Comparison of ENCODE assay signal across 26 mouse cellular contexts in the genomic region with DNA sequence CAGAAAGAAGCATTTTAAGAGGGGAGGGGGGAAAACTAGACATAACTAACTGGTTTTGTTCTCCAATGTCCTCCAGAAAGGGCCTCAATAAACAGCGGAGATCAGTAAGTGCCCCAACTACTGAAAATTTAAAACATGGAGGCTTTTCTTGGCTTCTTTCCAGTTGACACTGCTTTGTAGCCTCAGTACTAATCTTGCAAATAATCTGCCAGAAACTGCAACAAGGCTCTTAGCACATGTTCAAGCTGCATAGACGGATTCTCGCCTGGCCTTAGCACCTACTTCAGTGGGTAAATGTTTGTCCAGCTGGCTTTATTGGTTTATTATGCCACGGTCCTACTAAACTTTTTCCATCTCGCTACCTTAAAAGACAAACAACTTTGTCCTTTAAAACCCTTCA.
DNase-seq lines count a peak whose midpoint lies in the region; ATAC-seq and TF ChIP-seq lines count a peak whose summit lies in the region.
"Had no signal": no experiment of that assay in that cellular context is flagged by ENCODE, and none has a peak within 500 bp of the region (broad histone marks: within the 10 kb centered on the region; RNA-seq: fewer than 3 reads in every experiment).

No protein-coding gene starts in this region.

- ATAC-seq in forebrain, embryonic 13.5 days = 0 out of 2 replicates have a peak, but pooled peaks have one; percentile 27
- no peak for ATAC-seq in forebrain, embryonic 15.5 days (replicated peaks)
- ATAC-seq in lung, embryonic 14.5 days (ENCODE audit: insufficient read depth) = peak; percentile 82
- no peak for ATAC-seq in midbrain, embryonic 14.5 days (ENCODE audit: low FRiP score, low TSS enrichment)
- ATAC-seq in midbrain, embryonic 15.5 days (replicated peaks) = no peak
- ATAC-seq: forebrain, postnatal 0 days; Patski had no signal

- DNase-seq in lung, embryonic 14.5 days = peak; percentile 83
- DNase-seq in lung, adult 2 months = no peak
- DNase-seq in midbrain, embryonic 14.5 days = peak; percentile 37
- no peak for DNase-seq in adrenal gland, adult 8-10 months
- DNase-seq: adrenal gland, postnatal 14 days; cerebellum, adult 11-12 months; forebrain, postnatal 0 days; heart, postnatal 10 days; kidney, adult 18-20 months; kidney, postnatal 4 days; layer of hippocampus, adult 9-11 months; right cerebral cortex, adult 18-20 months; thymus, adult 18-20 months; thymus, postnatal 25 days had no signal

- TF ChIP-seq CTCF in lung, embryonic 14.5 days (IDR thresholded peaks at IDR 0.05; ENCODE audit: low read depth) = no peak
- TF ChIP-seq CTCF in lung, adult 2 months (IDR thresholded peaks at IDR 0.05; ENCODE audit: insufficient read depth, low read length) = no peak

- H3K4me2 ChIP-seq in forebrain, embryonic 13.5 days = no peak overlapping the region
- no peak overlapping the region for H3K4me2 ChIP-seq in forebrain, embryonic 15.5 days (replicated peaks)
- no peak overlapping the region for H3K4me2 ChIP-seq in lung, embryonic 14.5 days
- H3K4me2 ChIP-seq in midbrain, embryonic 14.5 days (ENCODE audit: low read length) = no peak overlapping the region
- H3K4me2 ChIP-seq in midbrain, embryonic 15.5 days = no peak overlapping the region
- H3K4me2 ChIP-seq: heart, embryonic 13.5 days; hindbrain, embryonic 15.5 days; liver, embryonic 11.5 days; neural tube, embryonic 12.5 days had no signal

- H3K27me3 ChIP-seq in forebrain, embryonic 13.5 days = no peaks in the 10 kb centered on the region
- H3K27me3 ChIP-seq in forebrain, embryonic 15.5 days = no peaks in the 10 kb centered on the region
- H3K27me3 ChIP-seq in lung, embryonic 14.5 days (ENCODE audit: insufficient read depth, low read length) = no peaks in the 10 kb centered on the region
- H3K27me3 ChIP-seq in midbrain, embryonic 14.5 days (ENCODE audit: control insufficient read depth, insufficient read depth, low read length) = no peaks in the 10 kb centered on the region
- H3K27me3 ChIP-seq in midbrain, embryonic 15.5 days (replicated peaks) = no peaks in the 10 kb centered on the region
- H3K27me3 ChIP-seq: heart, embryonic 13.5 days; hindbrain, embryonic 15.5 days; neural tube, embryonic 12.5 days; Patski had no signal

- TF ChIP-seq POLR2A in lung, adult 2 months (IDR thresholded peaks at IDR 0.05; ENCODE audit: borderline replicate concordance, extremely low read depth, low read depth, low read length) = no peak

- no peaks in the 10 kb centered on the region for H3K36me3 ChIP-seq in forebrain, embryonic 13.5 days (ENCODE audit: poor library complexity, severe bottlenecking)
- no peaks in the 10 kb centered on the region for H3K36me3 ChIP-seq in forebrain, embryonic 15.5 days
- no peaks in the 10 kb centered on the region for H3K36me3 ChIP-seq in lung, embryonic 14.5 days (ENCODE audit: insufficient read depth)
- no peaks in the 10 kb centered on the region for H3K36me3 ChIP-seq in midbrain, embryonic 14.5 days (ENCODE audit: control insufficient read depth, insufficient read depth, low read length)
- H3K36me3 ChIP-seq in midbrain, embryonic 15.5 days (replicated peaks) = no peaks in the 10 kb centered on the region
- H3K36me3 ChIP-seq: G1E; heart, embryonic 13.5 days; hindbrain, embryonic 15.5 days; midbrain, embryonic 10.5 days; neural tube, embryonic 12.5 days had no signal

- WGBS in forebrain, embryonic 13.5 days = 77% methylated on average over 5 of the region's 5 CpGs
- 67% methylated on average over 5 of the region's 5 CpGs for WGBS in forebrain, embryonic 15.5 days
- WGBS in lung, embryonic 14.5 days = 30% methylated on average over 5 of the region's 5 CpGs
- 69% methylated on average over 5 of the region's 5 CpGs for WGBS in lung, adult 2 months
- WGBS in midbrain, embryonic 14.5 days = 79% methylated on average over 5 of the region's 5 CpGs
- 78% methylated on average over 5 of the region's 5 CpGs for WGBS in midbrain, embryonic 15.5 days

- H3K9ac ChIP-seq in forebrain, embryonic 13.5 days = no peak overlapping the region
- no peak overlapping the region for H3K9ac ChIP-seq in forebrain, embryonic 15.5 days (replicated peaks)
- no peak overlapping the region for H3K9ac ChIP-seq in lung, embryonic 14.5 days
- no peak overlapping the region for H3K9ac ChIP-seq in midbrain, embryonic 14.5 days (replicated peaks; ENCODE audit: low read length)
- no peak overlapping the region for H3K9ac ChIP-seq in midbrain, embryonic 15.5 days
- H3K9ac ChIP-seq: forebrain, postnatal 0 days; heart, embryonic 13.5 days; hindbrain, embryonic 15.5 days; neural tube, embryonic 12.5 days had no signal

- no peak overlapping the region for H3K27ac ChIP-seq in forebrain, embryonic 13.5 days
- no peak overlapping the region for H3K27ac ChIP-seq in forebrain, embryonic 15.5 days (replicated peaks)
- no peak overlapping the region for H3K27ac ChIP-seq in lung, embryonic 14.5 days (ENCODE audit: low read depth)
- H3K27ac ChIP-seq in midbrain, embryonic 14.5 days (replicated peaks; ENCODE audit: low read depth, low read length) = no peak overlapping the region
- no peak overlapping the region for H3K27ac ChIP-seq in midbrain, embryonic 15.5 days
- H3K27ac ChIP-seq: heart, embryonic 13.5 days; hindbrain, embryonic 15.5 days; midbrain, embryonic 10.5 days; neural tube, embryonic 12.5 days; stomach, postnatal 0 days had no signal

- no peak overlapping the region for H3K4me3 ChIP-seq in forebrain, embryonic 13.5 days
- H3K4me3 ChIP-seq in forebrain, embryonic 15.5 days = no peak overlapping the region
- H3K4me3 ChIP-seq in lung, embryonic 14.5 days (ENCODE audit: low read depth, low read length) = no peak overlapping the region
- H3K4me3 ChIP-seq in lung, adult 2 months (replicated peaks; ENCODE audit: extremely low read depth, low read depth, low read length) = no peak overlapping the region
- H3K4me3 ChIP-seq in midbrain, embryonic 14.5 days (replicated peaks; ENCODE audit: low read depth, low read length) = no peak overlapping the region
- H3K4me3 ChIP-seq in midbrain, embryonic 15.5 days = no peak overlapping the region
- H3K4me3 ChIP-seq: heart, embryonic 13.5 days; hindbrain, embryonic 15.5 days; midbrain, embryonic 10.5 days; myocyte; neural tube, embryonic 12.5 days had no signal

- H3K9me3 ChIP-seq in forebrain, embryonic 13.5 days (replicated peaks) = no peaks in the 10 kb centered on the region
- H3K9me3 ChIP-seq in forebrain, embryonic 15.5 days = no peaks in the 10 kb centered on the region
- no peaks in the 10 kb centered on the region for H3K9me3 ChIP-seq in lung, embryonic 14.5 days (ENCODE audit: low read depth, low read length)
- no peaks in the 10 kb centered on the region for H3K9me3 ChIP-seq in midbrain, embryonic 14.5 days (ENCODE audit: control insufficient read depth, low read length)
- H3K9me3 ChIP-seq in midbrain, embryonic 15.5 days = no peaks in the 10 kb centered on the region
- H3K9me3 ChIP-seq: G1E; heart, embryonic 13.5 days; hindbrain, embryonic 15.5 days; midbrain, embryonic 10.5 days; neural tube, embryonic 12.5 days had no signal

- H3K4me1 ChIP-seq in forebrain, embryonic 13.5 days = 0 out of 2 replicates have a peak, but pooled peaks cover 3% of the 10 kb centered on the region
- no peaks in the 10 kb centered on the region for H3K4me1 ChIP-seq in forebrain, embryonic 15.5 days
- 0 out of 2 replicates have a peak, but pooled peaks cover 3% of the 10 kb centered on the region for H3K4me1 ChIP-seq in lung, embryonic 14.5 days (ENCODE audit: insufficient read depth)
- no peaks in the 10 kb centered on the region for H3K4me1 ChIP-seq in lung, adult 2 months (ENCODE audit: control insufficient read depth, insufficient read depth, low read length)
- no peaks in the 10 kb centered on the region for H3K4me1 ChIP-seq in midbrain, embryonic 14.5 days (ENCODE audit: control insufficient read depth, insufficient read depth, low read length)
- no peaks in the 10 kb centered on the region for H3K4me1 ChIP-seq in midbrain, embryonic 15.5 days
- H3K4me1 ChIP-seq: hindbrain, embryonic 15.5 days; midbrain, embryonic 10.5 days; neural tube, embryonic 12.5 days had no signal

Comparison
In these comparisons a context has a peak if more than half of its experiments do, and no peak if none do; other contexts are left out.
1. ATAC-seq: peak in forebrain, embryonic 13.5 days (single experiment) and lung, embryonic 14.5 days (single experiment); none in forebrain, embryonic 15.5 days (single experiment), midbrain, embryonic 14.5 days (single experiment) and midbrain, embryonic 15.5 days (single experiment).
2. DNase-seq: peak in lung, embryonic 14.5 days (single experiment) and midbrain, embryonic 14.5 days (single experiment); none in lung, adult 2 months (single experiment) and adrenal gland, adult 8-10 months (single experiment).